Mouse (Mus musculus) spleen, adult 2 months (tissue): Measurements from ENCODE around the gene Ppfibp1.

Experiments used
- CTCF ChIP-seq: fragments of 200-500 bp; IDR thresholded peaks from 2 replicates; pipeline ENCODE4 v1.5.1; 2011; ENCODE audit warnings: mild to moderate bottlenecking, inconsistent platforms; ENCODE audit not compliant: insufficient read depth, insufficient read length, insufficient replicate concordance; ENCODE audit errors: extremely low read depth
- POLR2A ChIP-seq: fragments of 200-500 bp; IDR thresholded peaks from 2 replicates; pipeline ENCODE4 v1.6.1; 2011; ENCODE audit warnings: low read depth, low read length, inconsistent platforms

- TF ChIP-seq POLR2A (no peak), CTCF (no peak)
These were observed 22.5 kb downstream of the Ppfibp1 start for GRCm38 (mm10) chr6:146910801-146911200.
